Mouse (Mus musculus) kidney, embryonic 15.5 days (tissue): ENCODE measurements around the gene Sec22b. TPM values are rescaled to one million over a fixed set of nuclear protein-coding genes. Genes with fewer than 3 reads are reported as not detected.

Source experiments
- ATAC-seq: fragments of 200-750 bp; cut with Nextera tagmentation; replicated peaks from 2 replicates; pipeline ENCODE4 v1.8.0; 2017; ENCODE audit warnings: moderate TSS enrichment; ENCODE audit not compliant: low FRiP score
- H3K27ac ChIP-seq: fragments of 300-500 bp; sonication (generic); 2 replicates; pipeline ENCODE4 v1.5.1; 2015; ENCODE audit warnings: mild to moderate bottlenecking, inconsistent platforms
- H3K27me3 ChIP-seq: fragments of 300-500 bp; sonication (generic); 2 replicates; pipeline ENCODE4 v1.6.1; 2015; ENCODE audit warnings: inconsistent platforms
- H3K36me3 ChIP-seq: fragments of 300-500 bp; sonication (generic); 2 replicates; pipeline ENCODE4 v1.6.1; 2015; ENCODE audit warnings: inconsistent platforms
- H3K4me1 ChIP-seq: fragments of 300-500 bp; sonication (generic); 2 replicates; pipeline ENCODE4 v1.6.1; 2015; ENCODE audit warnings: inconsistent platforms
- H3K4me2 ChIP-seq: fragments of 300-500 bp; sonication (generic); 2 replicates; pipeline ENCODE4 v1.6.1; 2015; ENCODE audit warnings: moderate library complexity, mild to moderate bottlenecking, inconsistent platforms
- H3K4me3 ChIP-seq: fragments of 300-500 bp; sonication (generic); replicated peaks from 2 replicates; pipeline ENCODE4 v1.5.1; 2015; ENCODE audit warnings: mild to moderate bottlenecking, inconsistent platforms
- H3K9ac ChIP-seq: fragments of 300-500 bp; sonication (generic); 2 replicates; pipeline ENCODE4 v1.6.1; 2015; ENCODE audit warnings: mild to moderate bottlenecking, inconsistent platforms
- H3K9me3 ChIP-seq: fragments of 300-500 bp; sonication (generic); replicated peaks from 2 replicates; pipeline ENCODE4 v1.6.1; 2016; ENCODE audit warnings: inconsistent platforms
- WGBS: fragments of 180-500 bp; shearing (Covaris S2); methylation state at CpG from one replicate; pipeline ENCODE4 v1.1.7; 2015; ENCODE audit warnings: mixed read lengths; 5-methylcytosine and 5-hydroxymethylcytosine counted together
- polyA plus RNA-seq: library from polyadenylated mRNA; unstranded; fragments of >200 nt; fragmentation: Nextera tagmentation; extraction: Ambion mirVana; gene quantifications from 2 replicates; pipeline ENCODE4 v1.2.1, GENCODE M21; 2015

Gene Sec22b
- polyA plus RNA-seq, 1 experiment from 2014 or later, result 130 TPM

DNA sequence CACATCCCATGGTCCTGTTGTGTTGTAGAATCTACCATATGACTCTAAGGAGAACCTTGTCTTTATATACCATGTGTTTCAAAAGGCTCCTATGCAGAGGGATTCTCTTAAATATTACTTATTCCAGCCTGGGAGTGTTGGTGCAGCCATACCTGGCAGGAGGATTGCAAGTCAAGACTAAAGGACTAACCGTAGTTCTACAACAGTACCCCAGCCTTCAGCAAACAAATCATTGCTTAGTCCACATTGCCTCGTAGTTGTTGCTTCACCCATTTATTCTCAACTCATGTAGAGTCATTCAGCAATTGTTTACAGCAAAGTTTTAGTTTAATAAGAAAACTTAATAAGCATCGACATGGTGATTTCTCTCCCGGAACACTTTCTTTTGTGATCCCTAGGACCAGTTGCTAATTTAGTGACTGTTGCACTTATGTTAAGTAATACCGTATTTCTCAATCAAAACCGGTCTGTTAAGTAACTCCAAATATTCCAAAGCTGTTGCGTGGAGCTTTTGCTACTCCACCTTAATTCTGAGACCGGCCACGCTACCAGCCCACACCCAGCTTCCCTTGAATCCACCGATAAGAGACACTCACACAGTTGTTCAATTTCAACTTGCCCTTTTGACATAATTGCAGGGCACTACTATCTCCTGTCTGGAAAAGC, 18.0 kb downstream of the Sec22b start:
- H3K9ac ChIP-seq, result no peak overlapping the region
- WGBS, result 97% methylated on average over 10 of the region's 10 CpGs
- no peaks in the 10 kb centered on the region for H3K27me3 ChIP-seq
- H3K36me3 ChIP-seq, result peaks cover 92% of the 10 kb centered on the region
- no peaks in the 10 kb centered on the region for H3K4me1 ChIP-seq
- no peak overlapping the region for H3K27ac ChIP-seq
- ATAC-seq, result no peak
- no peak overlapping the region for H3K4me3 ChIP-seq
- H3K4me2 ChIP-seq, result no peak overlapping the region
- no peaks in the 10 kb centered on the region for H3K9me3 ChIP-seq

DNA sequence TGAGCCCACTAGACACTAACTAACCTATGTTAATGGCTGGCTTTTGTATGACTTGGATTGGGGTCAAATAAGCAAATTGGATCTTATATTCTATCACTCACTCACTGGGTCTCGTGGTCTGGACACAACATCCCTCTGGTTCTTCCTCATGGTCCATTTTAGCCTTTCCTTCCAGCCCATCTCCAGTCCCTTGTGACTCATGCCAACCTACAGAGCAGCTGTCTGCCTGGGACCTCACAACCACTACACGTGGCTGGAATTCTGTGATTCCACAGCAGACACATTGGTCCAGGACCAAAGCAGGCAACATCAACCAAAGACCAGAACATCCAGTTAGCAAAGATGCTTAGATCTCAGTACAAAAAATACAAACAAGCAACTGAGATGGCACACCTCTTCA, 24.3 kb downstream of the Sec22b start:
- 92% methylated on average over 2 of the region's 2 CpGs for WGBS

DNA sequence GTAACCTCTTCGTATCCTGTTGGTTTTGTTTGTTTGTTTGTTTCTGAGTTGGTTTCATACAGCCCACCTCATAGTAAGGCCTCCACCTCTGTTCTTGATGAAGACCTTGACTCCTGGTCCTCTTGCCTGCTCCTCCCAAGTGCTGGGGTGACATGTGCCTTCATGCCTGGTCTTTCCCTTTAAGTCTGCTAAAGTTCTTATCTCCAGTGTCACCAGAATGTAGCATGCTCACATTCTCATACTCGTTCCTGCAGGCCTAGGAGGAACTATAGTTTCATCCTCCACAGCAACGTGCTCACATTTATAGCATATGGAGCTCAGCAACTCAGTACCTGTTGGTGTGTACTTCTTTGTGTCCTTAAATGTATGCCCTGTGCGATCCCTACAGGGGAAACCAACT, 26.3 kb downstream of the Sec22b start:
- no peak overlapping the region for H3K4me2 ChIP-seq
- H3K36me3 ChIP-seq, result peaks cover 17% of the 10 kb centered on the region
- ATAC-seq, result no peak
- WGBS, result 74% methylated on average over 4 of the region's 4 CpGs
- H3K4me3 ChIP-seq, result no peak overlapping the region
- peaks cover 28% of the 10 kb centered on the region for H3K4me1 ChIP-seq
- no peaks in the 10 kb centered on the region for H3K9me3 ChIP-seq
- H3K27ac ChIP-seq, result no peak overlapping the region
- H3K9ac ChIP-seq, result no peak overlapping the region
- H3K27me3 ChIP-seq, result no peaks in the 10 kb centered on the region

More for the DNA sequence above, 24.3 kb downstream of the Sec22b start:
- Histone ChIP-seq H3K9me3 (no peaks in the 10 kb centered on the region), H3K9ac (no peak overlapping the region), H3K27ac (no peak overlapping the region), H3K27me3 (no peaks in the 10 kb centered on the region), H3K4me3 (no peak overlapping the region), H3K4me2 (no peak overlapping the region), H3K36me3 (peaks cover 37% of the 10 kb centered on the region), H3K4me1 (peaks cover 7% of the 10 kb centered on the region; the same call in 1 of the 2 replicates)
- no peak for ATAC-seq

DNA sequence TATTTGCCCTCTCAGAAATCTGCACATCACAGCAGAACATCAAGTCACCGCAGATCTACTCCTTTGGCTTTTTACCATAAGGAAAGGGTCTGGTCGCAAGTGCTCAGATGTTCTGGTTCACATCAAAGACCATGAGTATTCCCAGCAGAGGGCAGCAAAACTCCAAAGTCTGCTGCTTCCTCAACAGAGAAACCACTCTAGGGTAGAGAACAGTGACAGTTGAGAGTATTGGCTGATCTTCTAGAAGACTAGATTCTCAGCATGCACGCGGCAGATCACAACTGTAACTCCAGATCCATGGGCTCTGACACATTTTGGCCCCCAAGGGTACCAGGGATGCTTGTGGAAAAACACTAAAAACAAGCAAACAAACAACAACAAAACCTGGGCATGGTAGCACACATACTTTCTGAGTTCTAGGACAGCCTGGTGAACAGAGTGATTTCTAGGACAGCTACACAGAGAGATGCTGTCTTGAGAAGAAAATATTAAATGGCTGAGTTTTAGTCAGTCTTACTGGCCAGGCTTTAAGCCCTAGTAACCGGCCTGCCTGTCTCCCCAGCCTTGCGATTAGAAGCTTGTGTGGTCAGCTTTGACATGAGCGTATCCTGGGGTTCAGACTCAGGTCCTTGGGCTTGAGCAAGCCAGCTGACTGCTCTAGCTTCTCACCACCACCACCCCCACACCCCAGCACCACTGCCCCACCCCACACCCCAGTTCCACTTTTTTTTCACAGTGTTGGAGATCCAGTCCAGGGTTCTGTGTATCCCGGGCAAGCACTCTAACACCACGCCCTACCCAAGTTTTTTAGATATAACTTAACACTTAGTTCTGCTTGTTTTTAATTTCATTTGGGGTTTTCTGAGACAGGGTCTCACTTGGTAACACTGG, 28.2 kb downstream of the Sec22b start:
- Histone ChIP-seq H3K36me3 (no peaks in the 10 kb centered on the region), H3K4me1 (peaks cover 40% of the 10 kb centered on the region), H3K9me3 (no peaks in the 10 kb centered on the region), H3K4me2 (no peak overlapping the region), H3K4me3 (no peak overlapping the region), H3K27ac (no peak overlapping the region), H3K27me3 (no peaks in the 10 kb centered on the region), H3K9ac (no peak overlapping the region)
- 56% methylated on average over 9 of the region's 9 CpGs for WGBS
- 0 out of 2 replicates have a peak, but pooled peaks have one; percentile 54 for ATAC-seq

DNA sequence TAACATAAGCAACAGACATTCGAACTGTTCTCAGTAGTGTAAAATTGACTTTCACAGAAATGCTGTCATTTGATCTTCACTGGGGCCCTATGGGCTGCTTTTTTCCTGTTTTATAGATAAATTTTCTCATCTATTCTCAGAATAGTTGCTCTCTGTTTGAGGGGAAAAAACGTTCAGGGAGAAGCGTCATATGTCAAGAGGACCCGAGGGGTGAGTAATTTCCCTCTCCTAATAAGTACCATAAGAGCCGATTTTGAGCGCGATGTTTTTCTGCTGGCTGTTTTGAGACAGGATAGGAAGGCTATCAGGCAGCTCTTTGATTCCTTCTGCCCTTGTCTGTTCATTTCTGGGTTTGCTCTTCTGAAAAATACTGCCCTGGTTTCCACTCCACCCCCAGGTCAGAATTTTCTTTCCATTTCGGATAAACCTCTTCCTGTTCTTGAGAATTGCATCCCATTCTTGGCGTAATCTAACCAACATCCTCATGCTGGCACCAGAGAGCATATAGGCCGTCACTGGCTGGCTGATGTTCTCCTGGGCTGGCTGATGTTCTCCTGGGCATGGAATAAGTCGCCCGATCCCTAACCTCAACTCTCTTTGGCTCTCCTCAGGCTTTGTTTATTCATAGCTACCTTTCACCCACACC, 29.3 kb downstream of the Sec22b start:
- no peaks in the 10 kb centered on the region for H3K27me3 ChIP-seq
- H3K9me3 ChIP-seq, result no peaks in the 10 kb centered on the region
- peaks cover 40% of the 10 kb centered on the region for H3K4me1 ChIP-seq
- no peaks in the 10 kb centered on the region for H3K36me3 ChIP-seq
- H3K9ac ChIP-seq, result no peak overlapping the region
- H3K27ac ChIP-seq, result no peak overlapping the region
- ATAC-seq, result no peak
- H3K4me2 ChIP-seq, result no peak overlapping the region
- H3K4me3 ChIP-seq, result no peak overlapping the region
- WGBS, result 46% methylated on average over 12 of the region's 12 CpGs

DNA sequence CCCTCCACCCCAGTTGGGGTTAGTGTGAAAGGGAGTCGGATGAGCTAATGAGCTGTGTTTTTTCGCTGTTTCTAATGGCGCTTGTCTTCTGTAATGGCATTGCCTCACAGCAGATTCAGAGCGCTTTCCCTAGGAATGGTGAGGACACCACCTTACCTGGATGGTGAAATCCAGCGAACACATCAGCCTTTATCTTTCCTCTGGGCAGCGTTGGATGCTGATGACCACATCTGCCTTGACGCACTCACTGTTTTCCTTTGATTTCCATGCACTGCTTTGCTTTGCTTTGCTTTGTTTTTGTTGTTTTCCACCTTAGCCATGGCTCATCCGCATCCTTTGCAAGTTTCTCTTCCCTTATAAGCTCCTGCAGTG, 29.8 kb downstream of the Sec22b start:
- Histone ChIP-seq H3K27ac (no peak overlapping the region), H3K4me3 (no peak overlapping the region), H3K27me3 (no peaks in the 10 kb centered on the region), H3K9me3 (no peaks in the 10 kb centered on the region), H3K4me2 (no peak overlapping the region), H3K36me3 (no peaks in the 10 kb centered on the region), H3K9ac (no peak overlapping the region), H3K4me1 (peaks cover 44% of the 10 kb centered on the region)
- WGBS, result 72% methylated on average over 8 of the region's 8 CpGs
- ATAC-seq, result no peak

DNA sequence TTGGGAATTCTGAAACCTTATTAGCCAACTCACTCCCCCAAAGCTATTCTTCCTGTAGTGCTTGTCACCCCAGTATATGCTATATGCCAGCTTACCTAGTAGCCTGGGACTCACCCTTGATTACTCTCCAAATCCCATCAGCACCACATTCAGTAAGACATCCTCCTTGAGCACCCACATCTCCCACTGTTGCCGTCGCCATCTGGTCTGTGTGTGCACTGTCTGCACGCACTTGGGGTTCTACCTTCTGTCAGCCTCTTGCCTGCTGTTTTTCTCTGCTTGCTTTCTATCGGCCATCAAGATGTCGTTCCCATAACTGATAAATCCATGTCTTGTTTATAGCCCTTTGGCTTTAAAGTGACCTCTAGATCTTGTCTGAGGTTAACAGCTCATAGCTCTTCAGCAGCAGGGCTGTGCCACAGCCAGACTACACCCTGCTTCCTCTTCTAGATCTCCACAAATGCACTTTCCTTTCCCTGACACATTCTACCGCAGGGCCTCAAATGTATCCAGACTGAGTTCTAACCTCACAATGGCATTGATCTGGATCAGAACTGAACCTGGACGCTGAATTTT, 30.4 kb downstream of the Sec22b start:
- Histone ChIP-seq H3K27ac (no peak overlapping the region), H3K9ac (0 out of 2 replicates have a peak overlapping the region, but pooled peaks have one; percentile 6), H3K4me3 (no peak overlapping the region), H3K4me2 (peak overlapping the region; percentile 50), H3K27me3 (no peaks in the 10 kb centered on the region), H3K36me3 (no peaks in the 10 kb centered on the region), H3K9me3 (no peaks in the 10 kb centered on the region), H3K4me1 (peaks cover 45% of the 10 kb centered on the region)
- WGBS, result 61% methylated on average over 7 of the region's 7 CpGs
- no peak for ATAC-seq

DNA sequence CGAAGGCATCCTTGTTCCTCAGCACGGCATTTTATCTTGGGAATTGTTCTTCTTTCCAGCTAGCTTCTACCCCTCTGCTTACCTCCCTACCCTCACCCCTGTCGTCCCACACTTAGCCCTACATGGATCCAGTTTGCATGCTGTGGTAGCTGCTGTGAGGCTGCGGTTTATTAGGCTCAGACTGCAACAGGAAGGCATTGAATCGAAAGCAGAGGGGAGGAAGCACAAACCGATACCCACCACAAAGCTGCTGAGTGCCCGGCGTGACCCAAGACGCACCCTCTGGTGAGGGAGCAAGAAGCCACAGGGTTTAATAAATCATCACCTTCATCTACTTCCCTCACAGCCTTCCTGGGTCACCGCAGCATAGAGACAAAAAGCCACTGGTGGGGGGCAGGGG, 31.1 kb downstream of the Sec22b start:
- Histone ChIP-seq H3K4me1 (peaks cover 50% of the 10 kb centered on the region), H3K4me2 (peak overlapping the region; percentile 50), H3K36me3 (no peaks in the 10 kb centered on the region), H3K27ac (peak overlapping the region; percentile 23; the same call in 1 of the 2 replicates), H3K27me3 (no peaks in the 10 kb centered on the region), H3K9me3 (no peaks in the 10 kb centered on the region), H3K9ac (no peak overlapping the region), H3K4me3 (peak overlapping the region; percentile 16; the same call in 1 of the 2 replicates)
- ATAC-seq, result peak; percentile 26
- 4% methylated on average over 10 of the region's 10 CpGs for WGBS

DNA sequence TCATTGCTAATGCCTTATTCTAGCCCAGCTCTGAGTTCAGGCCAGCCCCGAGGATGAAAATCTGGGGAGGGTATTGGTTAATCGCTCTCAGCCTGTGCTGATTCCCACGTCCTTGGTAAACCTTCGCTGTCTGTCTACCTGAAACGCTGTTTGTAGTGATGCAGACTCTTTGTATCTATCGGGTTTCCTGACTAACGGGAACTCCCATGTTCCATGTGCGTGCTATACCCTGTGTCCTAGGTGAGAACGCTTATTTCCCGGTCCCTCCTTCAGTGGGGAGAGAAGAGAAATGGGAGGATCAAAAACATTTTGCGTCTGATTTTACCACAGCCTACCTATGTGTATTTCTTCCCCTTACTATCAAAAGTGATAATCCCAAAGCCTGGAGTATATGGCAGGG, 31.8 kb downstream of the Sec22b start:
- no peak overlapping the region for H3K9ac ChIP-seq
- 41% methylated on average over 11 of the region's 11 CpGs for WGBS
- ATAC-seq, result no peak
- H3K4me3 ChIP-seq, result no peak overlapping the region
- H3K4me2 ChIP-seq, result peak overlapping the region; percentile 50; the same call in 1 of the 2 replicates
- no peaks in the 10 kb centered on the region for H3K27me3 ChIP-seq
- peaks cover 56% of the 10 kb centered on the region for H3K4me1 ChIP-seq
- H3K36me3 ChIP-seq, result no peaks in the 10 kb centered on the region
- H3K9me3 ChIP-seq, result no peaks in the 10 kb centered on the region
- H3K27ac ChIP-seq, result 0 out of 2 replicates have a peak overlapping the region, but pooled peaks have one; percentile 27

DNA sequence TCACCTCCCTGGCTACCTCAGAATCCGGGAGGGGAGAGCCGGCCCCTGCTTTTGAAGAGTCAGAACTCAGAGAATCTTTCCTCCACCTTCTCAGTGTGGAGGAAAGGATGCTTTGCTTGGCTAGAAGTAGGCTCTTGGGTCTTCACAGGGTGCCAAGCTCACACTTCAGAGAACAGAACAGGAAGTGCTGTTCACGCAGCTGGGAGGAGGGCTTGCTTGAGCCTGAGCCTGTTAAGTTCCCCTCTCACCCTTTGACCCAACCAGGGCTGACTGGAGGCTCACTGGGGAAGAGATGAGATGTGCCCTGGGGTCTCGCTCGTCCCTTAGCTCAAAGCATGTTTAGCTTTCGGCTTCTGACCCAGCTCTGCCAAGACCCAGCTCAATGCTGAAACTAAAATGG, 32.3 kb downstream of the Sec22b start:
- no peak overlapping the region for H3K4me2 ChIP-seq
- no peaks in the 10 kb centered on the region for H3K27me3 ChIP-seq
- WGBS, result 34% methylated on average over 6 of the region's 6 CpGs
- no peak for ATAC-seq
- 0 out of 2 replicates have a peak overlapping the region, but pooled peaks have one; percentile 6 for H3K27ac ChIP-seq
- no peaks in the 10 kb centered on the region for H3K9me3 ChIP-seq
- H3K36me3 ChIP-seq, result no peaks in the 10 kb centered on the region
- H3K4me3 ChIP-seq, result no peak overlapping the region
- H3K4me1 ChIP-seq, result peaks cover 61% of the 10 kb centered on the region
- H3K9ac ChIP-seq, result no peak overlapping the region; the same call in 1 of the 2 replicates

DNA sequence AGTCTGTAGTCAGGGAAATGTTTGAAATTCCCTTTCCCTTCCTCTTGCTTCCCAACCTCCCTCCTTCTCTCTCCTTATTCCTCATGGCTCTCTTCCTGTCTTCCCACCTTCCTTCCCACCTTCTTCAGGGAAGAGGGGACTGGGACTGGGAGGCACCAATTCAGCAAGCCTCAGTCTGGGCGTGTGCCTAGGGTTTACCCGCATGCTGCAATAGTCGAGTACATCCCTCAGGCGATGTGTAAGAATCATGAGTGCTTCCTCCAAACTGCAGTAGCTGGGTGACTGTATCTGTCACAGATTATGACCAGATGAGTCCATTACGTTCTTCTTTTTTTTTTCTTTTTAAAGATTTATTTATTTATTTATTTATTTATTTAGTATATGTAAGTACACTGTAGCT, 32.8 kb downstream of the Sec22b start:
- Histone ChIP-seq H3K9ac (no peak overlapping the region), H3K9me3 (no peaks in the 10 kb centered on the region), H3K36me3 (no peaks in the 10 kb centered on the region), H3K4me2 (no peak overlapping the region), H3K4me3 (no peak overlapping the region), H3K27ac (no peak overlapping the region), H3K27me3 (no peaks in the 10 kb centered on the region), H3K4me1 (peaks cover 65% of the 10 kb centered on the region)
- ATAC-seq, result no peak
- 86% methylated on average over 5 of the region's 5 CpGs for WGBS
